Mouse (Mus musculus) spleen, adult 2 months (tissue): ENCODE measurements at regions not wholly inside any gene's neighbourhood (a gene's known extent, or its start where the extent isn't known, plus 50 kb on each side); places are given as distances from the start of the nearest gene placed in this dataset.

Experiments
- DNase-seq, 2 experiments: peaks; one replicate each; pipeline versions ENCODE4 v3.0.0 to v3.0.0-alpha.2; 2012 to 2021; ENCODE audit warnings: low spot score in 2 of 2, low read depth in 1 of 2
- H3K27ac ChIP-seq: fragments of 200-500 bp; 2 replicates; pipeline ENCODE4 v1.5.1; 2012; ENCODE audit warnings: low read length, inconsistent platforms; ENCODE audit not compliant: insufficient read depth
- H3K27me3 ChIP-seq: fragments of 200-500 bp; 2 replicates; pipeline ENCODE4 v1.6.1; 2012; ENCODE audit warnings: mild to moderate bottlenecking, moderate library complexity, low read length, inconsistent platforms; ENCODE audit not compliant: control insufficient read depth, insufficient read depth
- H3K36me3 ChIP-seq: fragments of 200-500 bp; 2 replicates; pipeline ENCODE4 v1.6.1; 2012; ENCODE audit warnings: mild to moderate bottlenecking, low read length, inconsistent platforms; ENCODE audit not compliant: control insufficient read depth, insufficient read depth
- H3K4me1 ChIP-seq: fragments of 200-500 bp; 2 replicates; pipeline ENCODE4 v1.6.1; 2011; ENCODE audit warnings: inconsistent platforms; ENCODE audit not compliant: control insufficient read depth, insufficient read depth, insufficient read length
- H3K4me3 ChIP-seq: fragments of 200-500 bp; 2 replicates; pipeline ENCODE4 v1.5.1; 2011; ENCODE audit warnings: mild to moderate bottlenecking, inconsistent platforms; ENCODE audit not compliant: insufficient read depth, insufficient read length; ENCODE audit errors: extremely low read depth
- CTCF ChIP-seq: fragments of 200-500 bp; IDR thresholded peaks from 2 replicates; pipeline ENCODE4 v1.5.1; 2011; ENCODE audit warnings: mild to moderate bottlenecking, inconsistent platforms; ENCODE audit not compliant: insufficient read depth, insufficient read length, insufficient replicate concordance; ENCODE audit errors: extremely low read depth
- POLR2A ChIP-seq: fragments of 200-500 bp; IDR thresholded peaks from 2 replicates; pipeline ENCODE4 v1.6.1; 2011; ENCODE audit warnings: low read depth, low read length, inconsistent platforms
- WGBS: fragments of 180-500 bp; shearing (Covaris S2); methylation state at CpG from one replicate; pipeline ENCODE4 v1.1.7; 2018; 5-methylcytosine and 5-hydroxymethylcytosine counted together

DNA sequence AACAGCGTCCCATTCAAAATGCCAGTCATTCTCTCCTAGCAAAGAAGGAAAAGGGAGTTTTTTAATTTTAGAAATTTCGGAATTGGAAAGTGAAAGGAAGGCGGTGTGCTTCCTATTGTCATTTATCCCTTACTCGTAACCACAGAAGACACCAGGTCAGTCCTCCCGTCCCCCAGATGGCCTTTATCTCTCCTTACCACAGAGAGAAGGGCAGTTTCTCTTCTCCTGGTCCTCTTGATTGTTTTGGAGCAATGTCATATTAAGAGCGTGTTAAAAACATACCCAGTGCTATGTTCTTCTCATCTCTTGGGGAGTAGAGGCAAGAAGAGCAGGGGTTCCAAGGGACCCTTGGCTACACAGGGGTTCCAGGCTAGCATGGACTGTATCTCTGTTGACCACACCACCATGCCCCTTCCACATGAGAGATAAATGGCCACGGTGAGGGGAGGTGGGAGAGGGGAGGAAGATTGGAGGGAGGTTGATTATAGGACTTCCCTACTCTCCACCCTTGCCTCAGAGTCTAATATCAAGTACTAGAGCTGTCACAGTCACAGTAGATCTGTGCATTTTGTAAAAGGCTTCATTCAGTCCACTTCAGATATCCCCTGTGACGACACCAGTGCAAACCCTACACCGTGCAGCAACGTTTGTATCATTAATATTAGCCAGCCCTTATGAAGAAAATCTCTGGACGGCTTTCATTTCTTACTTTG is 139.5 kb upstream of the Pkn2 start:
- TF ChIP-seq CTCF (no peak), POLR2A (no peak)
- Histone ChIP-seq H3K27me3 (no peaks in the 10 kb centered on the region), H3K36me3 (no peaks in the 10 kb centered on the region), H3K4me1 (no peaks in the 10 kb centered on the region), H3K4me3 (no peak overlapping the region), H3K27ac (no peak overlapping the region)
- WGBS = 59% methylated on average over 11 of the region's 11 CpGs
- no peak for DNase-seq

DNA sequence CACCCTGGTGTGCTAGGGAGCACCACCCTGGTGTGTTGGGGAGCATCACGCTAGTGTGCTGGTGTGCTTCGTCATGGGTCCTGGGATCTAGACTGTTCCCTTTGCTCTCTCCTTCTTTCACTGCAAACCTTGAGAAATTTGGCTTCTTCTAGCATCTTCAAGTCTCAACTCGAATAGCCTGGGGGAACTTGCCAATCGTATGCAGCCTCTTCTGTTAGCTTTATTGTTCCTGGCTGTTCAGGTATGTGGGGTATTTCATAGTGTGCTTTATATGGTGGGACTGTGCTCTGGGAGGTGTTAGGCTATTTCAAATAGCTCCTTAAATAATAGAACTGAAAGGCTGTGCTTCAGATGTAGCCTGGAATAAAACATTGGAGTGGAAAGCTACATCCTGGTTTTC is 135.7 kb upstream of the Pkn2 start:
- Histone ChIP-seq H3K36me3 (no peaks in the 10 kb centered on the region), H3K4me1 (peaks cover 4% of the 10 kb centered on the region; the same call in 1 of the 2 replicates), H3K27me3 (no peaks in the 10 kb centered on the region), H3K27ac (no peak overlapping the region), H3K4me3 (no peak overlapping the region)
- no peak for DNase-seq
- WGBS = 81% methylated on average over 4 of the region's 4 CpGs
- no peak for TF ChIP-seq POLR2A
- TF ChIP-seq CTCF = no peak

DNA sequence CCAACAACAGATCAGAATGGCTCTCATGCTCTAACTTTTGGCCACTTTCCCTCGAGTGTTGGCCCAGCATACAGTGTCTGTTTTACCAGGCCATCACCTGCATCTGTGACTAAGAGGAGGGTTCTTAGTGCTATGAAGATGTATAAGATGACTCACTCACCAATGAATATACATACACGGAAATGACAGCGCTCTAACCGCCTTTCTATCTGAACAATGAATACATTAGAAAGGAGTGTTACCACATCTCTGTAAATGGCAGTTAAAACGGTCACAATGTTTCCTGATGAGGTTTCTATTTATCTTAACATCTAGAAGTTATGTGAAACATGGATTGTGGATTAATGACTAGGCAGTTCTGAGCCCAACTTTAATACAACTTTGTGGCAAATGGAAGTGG is 135.0 kb upstream of the Pkn2 start:
- no peaks in the 10 kb centered on the region for H3K27me3 ChIP-seq
- DNase-seq = no peak
- TF ChIP-seq CTCF (no peak), POLR2A (no peak)
- no peaks in the 10 kb centered on the region for H3K36me3 ChIP-seq
- 30% methylated on average over 5 of the region's 5 CpGs for WGBS
- no peak overlapping the region for H3K27ac ChIP-seq
- no peak overlapping the region for H3K4me3 ChIP-seq
- peaks cover 4% of the 10 kb centered on the region; the same call in 1 of the 2 replicates for H3K4me1 ChIP-seq

DNA sequence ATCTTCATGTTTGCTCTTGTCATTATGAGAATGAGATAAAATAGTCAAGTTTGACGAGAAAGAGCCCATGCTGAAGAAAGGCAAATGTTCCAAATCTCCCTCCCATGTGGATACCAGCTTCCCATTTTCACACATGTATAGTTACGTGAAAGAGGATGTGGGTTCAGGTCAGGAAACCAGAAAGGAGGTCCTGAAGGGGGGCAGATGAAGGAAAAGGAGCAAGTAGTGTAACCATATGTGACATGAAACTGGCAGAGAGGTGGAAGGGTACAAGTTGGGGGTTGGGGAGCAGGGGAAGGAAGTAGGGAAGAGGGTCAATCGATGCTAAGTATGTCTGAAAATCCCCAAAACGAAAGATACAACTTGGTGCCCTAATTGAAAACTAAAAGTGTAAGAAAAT is 132.6 kb upstream of the Pkn2 start:
- Histone ChIP-seq H3K27me3 (no peaks in the 10 kb centered on the region), H3K27ac (no peak overlapping the region), H3K4me1 (peaks cover 4% of the 10 kb centered on the region; the same call in 1 of the 2 replicates), H3K4me3 (no peak overlapping the region), H3K36me3 (no peaks in the 10 kb centered on the region)
- WGBS = 5% methylated on average over 4 of the region's 4 CpGs
- TF ChIP-seq CTCF = no peak
- TF ChIP-seq POLR2A = no peak
- DNase-seq = no peak

DNA sequence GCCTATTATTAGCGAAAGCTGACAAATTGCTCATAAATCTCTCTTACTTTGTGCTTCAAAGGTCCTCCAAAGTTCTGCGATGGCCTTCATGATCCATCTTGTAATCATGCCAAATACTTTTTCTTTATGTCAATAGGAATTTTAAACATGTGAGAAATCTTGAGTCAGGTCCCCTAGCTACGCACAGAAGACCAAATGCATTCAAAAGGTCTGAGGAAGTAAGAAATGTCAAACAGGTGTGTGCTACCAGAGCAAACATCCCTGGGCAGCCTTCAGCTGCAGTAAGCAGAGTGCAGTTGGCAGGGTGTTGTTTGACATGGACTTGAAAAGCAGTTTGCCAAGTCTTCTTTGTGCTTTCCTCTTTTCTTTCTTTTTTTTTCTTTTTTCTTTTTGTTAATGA is 125.2 kb upstream of the Pkn2 start:
- no peaks in the 10 kb centered on the region for H3K4me1 ChIP-seq
- H3K27me3 ChIP-seq = no peaks in the 10 kb centered on the region
- TF ChIP-seq POLR2A = no peak
- no peak for TF ChIP-seq CTCF
- H3K27ac ChIP-seq = no peak overlapping the region
- H3K36me3 ChIP-seq = no peaks in the 10 kb centered on the region
- no peak overlapping the region for H3K4me3 ChIP-seq
- 84% methylated on average over 3 of the region's 3 CpGs for WGBS
- no peak for DNase-seq

DNA sequence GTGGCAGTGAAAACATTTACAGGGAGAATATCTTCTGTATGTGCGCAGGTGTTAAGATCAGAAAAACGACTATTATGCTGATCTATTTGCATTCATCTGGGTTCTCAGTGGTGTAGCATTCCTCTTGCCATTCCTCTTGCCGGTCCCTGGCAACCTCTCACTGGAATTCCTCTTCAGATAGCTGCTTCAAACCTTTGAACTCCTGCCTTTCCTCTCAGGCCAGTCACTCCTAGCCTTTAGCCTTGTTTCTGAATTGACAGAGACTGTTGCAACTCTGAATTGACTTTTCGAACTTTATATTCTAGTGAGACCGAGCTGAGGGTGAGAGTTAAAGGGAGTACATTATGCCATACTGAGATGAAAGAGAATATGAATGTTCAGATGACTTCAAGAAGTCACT is 120.1 kb upstream of the Pkn2 start:
- no peaks in the 10 kb centered on the region for H3K4me1 ChIP-seq
- DNase-seq = no peak
- TF ChIP-seq CTCF (no peak), POLR2A (no peak)
- no peaks in the 10 kb centered on the region for H3K36me3 ChIP-seq
- no peak overlapping the region for H3K4me3 ChIP-seq
- WGBS = 89% methylated on average over 5 of the region's 5 CpGs
- no peaks in the 10 kb centered on the region for H3K27me3 ChIP-seq
- H3K27ac ChIP-seq = no peak overlapping the region

DNA sequence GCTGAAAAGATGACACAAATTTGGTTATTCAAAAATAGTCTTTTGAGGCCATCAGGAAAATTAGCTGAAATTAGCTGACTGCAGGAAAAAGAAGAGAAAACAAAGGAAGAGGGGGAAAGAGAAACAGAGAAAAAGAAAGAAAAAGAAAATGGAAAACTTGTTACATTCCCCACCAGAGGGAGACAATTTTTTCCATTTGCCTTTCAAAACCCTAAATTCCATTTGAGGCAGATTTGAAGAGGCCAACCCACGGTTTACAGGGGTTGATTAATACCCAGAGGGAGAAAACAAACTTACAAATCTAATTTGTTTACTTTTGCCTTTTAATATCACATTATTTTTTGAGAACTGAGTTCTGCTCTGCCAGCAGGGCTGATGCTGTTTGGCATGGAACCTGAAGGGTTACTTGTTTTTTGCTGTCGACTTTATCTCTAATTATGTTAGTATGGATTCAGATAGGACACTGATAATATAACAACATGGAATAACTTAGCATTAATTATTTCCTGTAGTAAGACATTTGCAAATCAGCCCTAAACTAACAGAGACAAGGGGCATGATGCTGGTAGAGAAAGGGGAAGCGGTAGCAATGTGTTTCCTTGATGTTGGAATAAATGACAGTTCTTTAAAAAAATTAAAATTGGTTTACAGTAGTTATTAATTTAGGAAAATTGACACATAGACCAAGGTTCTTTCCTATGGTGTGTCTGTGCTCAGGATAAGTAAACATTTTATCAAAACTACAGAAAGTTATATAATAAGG is 114.4 kb upstream of the Pkn2 start:
- WGBS = 29% methylated on average over 3 of the region's 3 CpGs
- no peak overlapping the region for H3K4me3 ChIP-seq
- DNase-seq = no peak
- no peak for TF ChIP-seq CTCF
- no peak for TF ChIP-seq POLR2A
- no peaks in the 10 kb centered on the region for H3K4me1 ChIP-seq
- no peak overlapping the region for H3K27ac ChIP-seq
- H3K27me3 ChIP-seq = no peaks in the 10 kb centered on the region
- no peaks in the 10 kb centered on the region for H3K36me3 ChIP-seq
